Mouse (Mus musculus): ENCODE results near the gene Sowahb. TPM values are rescaled to one million over a fixed set of nuclear protein-coding genes. Genes with fewer than 3 reads are reported as not detected.

Gene Sowahb
- total RNA-seq, 4 experiments from 2014 or later, result 0.05 to 0.22 (median 0.12) TPM

DNA sequence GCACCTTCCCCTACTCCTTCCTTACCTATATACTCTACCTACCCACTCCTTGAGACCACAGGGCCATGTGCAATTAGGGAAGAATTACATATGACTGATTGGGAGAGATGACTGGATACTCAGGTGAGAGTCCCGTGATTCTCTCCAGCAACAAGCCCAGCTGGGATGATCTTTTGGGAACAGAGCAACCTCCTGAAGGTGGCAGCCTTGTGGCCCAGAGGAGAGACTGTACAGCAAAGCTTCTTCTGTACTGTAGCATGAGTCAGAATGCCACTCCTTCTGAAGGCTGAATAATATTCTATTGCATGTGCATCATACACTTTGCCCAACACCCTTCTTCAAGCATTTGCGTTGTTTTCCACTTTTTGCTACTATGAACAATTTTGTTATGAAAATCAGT, 42.2 kb downstream of the Sowahb start:
- DNase-seq (ENCODE audit: low spot score), result no peak

DNA sequence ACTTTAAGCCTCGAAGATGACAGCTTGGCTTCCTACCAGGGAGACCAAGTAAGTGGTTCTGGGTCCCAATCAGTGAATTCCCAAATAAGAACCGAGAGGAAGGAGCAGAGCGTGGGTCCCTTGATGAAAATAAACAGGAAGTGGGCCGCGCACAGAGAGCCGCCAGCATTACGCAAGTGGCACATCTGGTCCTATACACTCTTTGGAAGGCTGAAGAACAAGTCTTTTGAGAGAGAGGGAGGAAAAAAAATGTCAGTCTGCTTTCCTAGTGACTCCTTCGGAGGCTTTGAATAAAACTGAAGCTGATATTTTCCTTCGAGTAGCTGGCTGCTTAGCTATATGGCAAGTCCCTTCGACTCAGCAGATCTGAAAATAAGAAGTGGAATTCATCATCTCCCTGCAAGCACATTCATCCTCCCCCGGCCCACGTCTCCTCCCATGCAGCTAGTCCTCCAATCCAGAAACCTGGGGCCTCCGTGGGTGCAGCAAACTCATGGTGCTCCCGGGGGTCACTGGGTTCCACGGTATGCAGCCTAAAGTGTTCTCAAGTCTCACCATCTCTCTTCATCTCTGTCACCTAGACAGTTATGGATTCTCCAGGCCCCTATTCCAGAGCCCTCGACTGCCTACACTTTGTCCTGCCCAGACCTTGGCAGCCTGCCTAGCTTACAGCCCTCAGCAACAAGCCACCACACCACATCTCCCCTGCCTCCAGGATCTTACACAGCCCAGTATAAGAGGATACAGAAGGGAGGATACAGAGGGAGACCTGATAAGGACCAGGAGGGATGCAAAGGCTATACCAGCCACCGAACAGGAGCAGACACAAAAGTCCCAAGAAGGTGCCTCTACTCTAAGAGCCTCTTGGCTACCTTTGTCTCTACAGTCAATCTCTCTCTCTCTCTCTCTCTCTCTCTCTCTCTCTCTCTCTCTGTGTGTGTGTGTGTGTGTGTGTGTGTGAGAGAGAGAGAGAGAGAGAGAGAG, 43.8 kb downstream of the Sowahb start:
- peak; percentile 74 for DNase-seq (ENCODE audit: low spot score)

DNA sequence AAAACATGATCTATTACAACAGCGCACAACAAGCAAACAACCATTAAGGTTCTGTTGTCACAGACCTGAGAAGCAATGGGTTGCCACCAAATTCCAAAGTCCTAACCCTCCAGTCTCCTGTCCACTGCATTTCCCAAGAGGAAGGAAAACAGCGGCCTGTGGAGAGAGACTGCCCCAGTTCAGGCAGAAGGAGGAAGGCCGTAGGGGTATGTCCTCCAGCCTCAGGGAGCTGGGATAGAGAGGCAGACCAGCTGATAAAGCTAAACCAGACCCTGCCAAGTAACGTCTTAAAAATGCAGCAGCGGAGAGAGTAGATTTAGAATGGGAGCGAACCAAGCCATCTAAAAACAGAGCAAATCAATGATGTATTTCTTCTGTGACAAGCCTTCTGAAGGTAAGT, 44.8 kb downstream of the Sowahb start:
- no peak for DNase-seq (ENCODE audit: low spot score)

DNA sequence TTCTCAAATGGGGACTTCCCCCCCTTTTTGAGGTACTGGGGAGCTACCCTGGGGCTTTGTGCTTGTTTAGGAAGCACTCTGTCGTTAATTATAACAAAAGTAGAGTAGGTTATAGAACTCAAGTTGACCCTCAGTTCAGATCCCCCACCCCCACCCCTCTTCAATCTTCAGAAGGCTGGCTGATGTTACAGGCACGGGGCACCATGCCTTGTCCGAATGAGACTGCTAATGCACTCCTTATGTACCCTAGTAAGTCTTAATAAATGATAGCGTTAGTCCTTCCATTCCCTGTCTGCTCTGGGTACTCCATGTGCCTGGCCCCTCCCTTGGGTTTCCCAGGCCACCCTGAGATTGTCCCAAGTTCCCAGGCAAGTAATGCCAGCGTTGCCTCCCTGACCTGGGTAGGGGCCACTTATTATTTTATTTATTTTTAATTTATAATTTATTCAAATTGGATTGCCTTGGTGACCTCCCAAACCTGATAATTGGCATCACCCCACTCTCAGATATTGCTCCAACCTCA, 46.3 kb downstream of the Sowahb start:
- DNase-seq (ENCODE audit: low spot score), result no peak

DNA sequence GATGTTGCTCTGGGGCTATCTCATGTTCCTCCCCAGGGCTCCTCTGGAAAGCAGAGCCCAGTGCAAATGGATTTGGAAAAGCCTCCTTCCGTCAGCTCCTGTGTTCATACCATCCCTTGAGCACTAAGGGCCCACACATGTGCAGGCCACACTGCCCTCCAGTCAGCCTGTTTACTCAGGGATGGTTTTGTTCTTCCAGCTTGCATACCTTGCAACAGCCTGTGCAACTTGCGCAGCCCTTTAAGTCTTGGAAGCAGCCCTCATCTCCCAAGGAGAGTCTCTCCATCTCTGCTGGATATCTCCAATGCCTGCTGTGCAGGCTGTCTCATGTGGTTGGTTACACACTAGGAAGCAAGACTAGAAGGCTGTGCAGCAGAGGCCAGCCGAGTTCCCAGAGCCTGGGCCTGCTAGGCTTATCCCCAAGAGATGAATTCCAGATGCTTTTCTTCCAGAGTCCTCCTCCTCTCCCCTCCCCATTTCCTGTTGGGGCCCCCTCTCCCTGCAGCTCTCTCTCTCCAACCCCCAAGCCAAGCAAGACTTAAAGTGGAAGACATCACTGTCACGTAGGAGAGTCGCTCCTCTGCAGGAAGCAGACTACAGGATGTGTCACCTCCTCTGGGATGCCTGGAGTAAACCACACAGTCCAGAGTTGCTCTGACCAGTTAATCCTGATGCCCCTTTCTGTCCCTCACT, 47.2 kb downstream of the Sowahb start:
- DNase-seq (ENCODE audit: low spot score), result peak; percentile 71

DNA sequence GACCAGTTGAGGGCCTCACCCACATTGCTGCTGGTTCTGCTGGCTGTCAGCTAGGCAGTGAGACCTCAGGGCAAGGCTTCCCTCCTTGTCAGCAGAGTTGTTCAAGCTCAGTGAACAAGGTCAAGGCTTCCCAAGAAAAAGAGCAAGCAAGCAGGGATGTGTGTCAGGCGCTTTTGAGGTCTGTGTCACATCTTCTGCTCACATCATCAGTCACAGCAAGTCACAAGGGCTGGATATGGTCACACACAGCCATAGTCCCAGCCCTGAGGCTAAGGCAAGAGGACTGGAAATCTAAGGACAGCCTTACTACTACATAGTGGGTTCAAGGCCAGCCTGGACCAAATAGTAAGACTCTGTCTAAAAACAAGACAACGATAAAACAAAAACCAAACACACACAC, 50.0 kb downstream of the Sowahb start:
- DNase-seq (ENCODE audit: low spot score), result no peak

DNA sequence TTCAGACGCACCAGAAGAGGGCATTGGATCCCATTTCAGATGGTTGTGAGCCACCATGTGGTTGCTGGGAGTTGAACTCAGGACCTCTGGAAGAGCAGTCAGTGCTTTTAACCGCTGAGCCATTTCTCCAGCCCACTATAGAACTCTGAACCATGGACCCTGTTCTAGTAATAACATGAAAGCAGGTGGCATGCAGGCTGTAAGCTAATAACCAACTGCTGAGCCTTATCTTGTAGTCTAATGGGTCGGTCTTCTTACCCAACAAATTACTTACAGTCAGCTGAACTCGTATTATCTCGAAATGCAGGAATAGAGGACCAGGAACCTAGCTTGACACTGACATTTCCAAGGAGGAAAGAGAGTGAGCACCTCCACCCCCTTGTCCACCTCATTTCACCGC, 50.5 kb downstream of the Sowahb start:
- DNase-seq (ENCODE audit: low spot score), result no peak

DNA sequence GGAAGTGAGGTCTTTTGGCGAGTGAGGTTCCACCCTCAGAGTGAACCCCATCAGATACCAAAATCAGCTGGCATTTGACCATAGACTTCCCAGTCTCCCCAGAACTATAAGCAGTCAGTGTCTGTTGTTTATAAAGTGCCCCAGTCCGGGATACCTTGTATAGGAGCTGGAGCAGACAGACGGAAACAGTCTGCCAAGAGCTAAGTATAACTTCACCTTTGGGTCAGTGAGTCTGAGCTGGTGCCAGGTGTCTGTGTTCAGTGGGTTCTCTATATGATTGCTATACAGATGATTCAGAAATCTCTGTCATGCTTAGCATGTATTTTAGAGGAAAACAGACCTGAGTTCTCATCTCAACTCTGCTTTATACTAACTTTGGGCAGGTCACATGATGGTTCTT, 52.7 kb downstream of the Sowahb start:
- no peak for DNase-seq (ENCODE audit: low spot score)

Other genes with a start within 250 kb of the Sowahb start
- 10 to 100 TPM; 23.6 to 29.9 (median 25.5) TPM for gene Sept11, start 48.4 kb upstream of the Sowahb start, total RNA-seq (2022)
- 100 to 1,000 TPM; 119 to 175 (median 143) TPM for gene Ccni, start 161.5 kb upstream of the Sowahb start, total RNA-seq (2022)
- under 1 TPM in 2 of 4 experiments, not detected in 2; 0.40 to 0.69 TPM for gene 2010109A12Rik, start 161.5 kb upstream of the Sowahb start, total RNA-seq (2022)
- 10 to 100 TPM; 10.4 to 12.9 (median 11.6) TPM for gene Ccng2, start 222.2 kb upstream of the Sowahb start, total RNA-seq (2022)

Data from heart, adult 8-10 months (tissue).